Mouse (Mus musculus) hindbrain, postnatal 0 days (tissue): ENCODE results near the gene Dscam. TPM values are rescaled to one million over a fixed set of nuclear protein-coding genes. Genes with fewer than 3 reads are reported as not detected.
A peak's percentile ranks its signal among the peaks of the same experiment; 100 is the strongest.

Experiments used
- ATAC-seq: fragments of 200-750 bp; cut with Nextera tagmentation; 2 replicates; pipeline ENCODE4 v1.8.0; 2017; ENCODE audit warnings: mild to moderate bottlenecking, moderate TSS enrichment, moderate library complexity
- DNase-seq: peaks from one replicate; pipeline ENCODE4 v3.0.0-alpha.2; 2015; ENCODE audit warnings: low spot score
- H3K27ac ChIP-seq: fragments of 300-500 bp; sonication (generic); 2 replicates; pipeline ENCODE4 v1.5.1; 2014; ENCODE audit warnings: mild to moderate bottlenecking
- H3K27me3 ChIP-seq: fragments of 300-500 bp; sonication (generic); 2 replicates; pipeline ENCODE4 v1.6.1; 2014; ENCODE audit warnings: low read length, mixed read lengths; ENCODE audit not compliant: insufficient read depth
- H3K36me3 ChIP-seq: fragments of 300-500 bp; sonication (generic); 2 replicates; pipeline ENCODE4 v1.6.1; 2014; ENCODE audit warnings: low read length, mixed read lengths; ENCODE audit not compliant: insufficient read depth
- H3K4me1 ChIP-seq: fragments of 300-500 bp; sonication (generic); 2 replicates; pipeline ENCODE4 v1.6.1; 2014; ENCODE audit warnings: antibody characterized with exemption, low read length, mixed read lengths; ENCODE audit not compliant: insufficient read depth
- H3K4me2 ChIP-seq: fragments of 300-500 bp; sonication (generic); 2 replicates; pipeline ENCODE4 v1.6.1; 2014; ENCODE audit warnings: low read depth, mild to moderate bottlenecking, low read length, moderate library complexity, mixed read lengths
- H3K4me3 ChIP-seq: fragments of 300-500 bp; sonication (generic); 2 replicates; pipeline ENCODE4 v1.5.1; 2014; ENCODE audit warnings: low read length
- H3K9ac ChIP-seq: fragments of 300-500 bp; sonication (generic); replicated peaks from 2 replicates; pipeline ENCODE4 v1.6.1; 2014; ENCODE audit warnings: mild to moderate bottlenecking, low read length, moderate library complexity, mixed read lengths
- H3K9me3 ChIP-seq: fragments of 300-500 bp; sonication (generic); 2 replicates; pipeline ENCODE4 v1.6.1; 2016; ENCODE audit warnings: low read length, mixed read lengths
- CTCF ChIP-seq: IDR thresholded peaks from 2 replicates; pipeline ENCODE4 v1.5.1; 2016; ENCODE audit warnings: antibody characterized with exemption, control low read depth, low read depth
- WGBS: fragments of 180-500 bp; shearing (Covaris S2); extraction: QIAGEN DNeasy Blood & Tissue Kit; methylation state at CpG from one replicate; pipeline ENCODE4 v1.1.7; 2014; 5-methylcytosine and 5-hydroxymethylcytosine counted together
- polyA plus RNA-seq: library from polyadenylated mRNA; unstranded; fragments of >200 nt; fragmentation: Nextera tagmentation; extraction: Ambion mirVana; gene quantifications from 2 replicates; pipeline ENCODE4 v1.2.1, GENCODE M21; 2015
- total RNA-seq: library from RNA; depleted of rRNA; stranded (reverse); fragments of >200 nt; gene quantifications from 2 replicates; pipeline ENCODE4 v1.2.3, GENCODE M21; 2014

Gene Dscam
- total and polyA plus RNA-seq, 2 experiments from 2014 or later: 10.3 to 47.1 TPM

- 69% methylated on average over 4 of the region's 4 CpGs for WGBS
- ATAC-seq (no peak), DNase-seq (no peak)
- Histone ChIP-seq H3K27ac (no peak overlapping the region), H3K4me1 (no peaks in the 10 kb centered on the region), H3K9me3 (no peaks in the 10 kb centered on the region), H3K9ac (no peak overlapping the region), H3K27me3 (no peaks in the 10 kb centered on the region), H3K36me3 (no peaks in the 10 kb centered on the region), H3K4me3 (no peak overlapping the region), H3K4me2 (no peak overlapping the region)
- no peak for TF ChIP-seq CTCF
These were observed 103.7 kb downstream of the Dscam start for GRCm38 (mm10) chr16:97066856-97067255.

GRCm38 (mm10) chr16:97062207-97062606 lies 108.3 kb downstream of the Dscam start:
- no peak for TF ChIP-seq CTCF
- WGBS: 60% methylated on average over 3 of the region's 3 CpGs
- Histone ChIP-seq H3K4me3 (no peak overlapping the region), H3K27ac (no peak overlapping the region), H3K9ac (no peak overlapping the region), H3K4me1 (0 out of 2 replicates have a peak, but pooled peaks cover 3% of the 10 kb centered on the region), H3K4me2 (no peak overlapping the region), H3K36me3 (no peaks in the 10 kb centered on the region), H3K9me3 (no peaks in the 10 kb centered on the region), H3K27me3 (no peaks in the 10 kb centered on the region)
- DNase-seq (no peak), ATAC-seq (no peak)

- no peak overlapping the region for H3K4me2 ChIP-seq
- no peak overlapping the region for H3K4me3 ChIP-seq
- ATAC-seq (no peak), DNase-seq (no peak)
- H3K9me3 ChIP-seq: no peaks in the 10 kb centered on the region
- no peak overlapping the region for H3K9ac ChIP-seq
- H3K27ac ChIP-seq: no peak overlapping the region
- H3K4me1 ChIP-seq: 0 out of 2 replicates have a peak, but pooled peaks cover 3% of the 10 kb centered on the region
- H3K36me3 ChIP-seq: no peaks in the 10 kb centered on the region
- no peaks in the 10 kb centered on the region for H3K27me3 ChIP-seq
- 75% methylated on average over 7 of the region's 7 CpGs for WGBS
- TF ChIP-seq CTCF: no peak
These were observed 109.2 kb downstream of the Dscam start for GRCm38 (mm10) chr16:97061390-97061789.

- ATAC-seq (no peak), DNase-seq (no peak)
- no peak overlapping the region for H3K27ac ChIP-seq
- H3K9me3 ChIP-seq: no peaks in the 10 kb centered on the region
- no peak for TF ChIP-seq CTCF
- no peaks in the 10 kb centered on the region for H3K27me3 ChIP-seq
- 0 out of 2 replicates have a peak, but pooled peaks cover 3% of the 10 kb centered on the region for H3K4me1 ChIP-seq
- H3K36me3 ChIP-seq: no peaks in the 10 kb centered on the region
- H3K4me3 ChIP-seq: no peak overlapping the region
- H3K4me2 ChIP-seq: no peak overlapping the region
- H3K9ac ChIP-seq: no peak overlapping the region
These were observed 109.8 kb downstream of the Dscam start for GRCm38 (mm10) chr16:97060736-97061135.

- no peak for DNase-seq
- no peak overlapping the region for H3K4me3 ChIP-seq
- H3K4me1 ChIP-seq: 0 out of 2 replicates have a peak, but pooled peaks cover 3% of the 10 kb centered on the region
- no peak overlapping the region for H3K27ac ChIP-seq
- no peak for TF ChIP-seq CTCF
- H3K9ac ChIP-seq: no peak overlapping the region
- no peak for ATAC-seq
- no peaks in the 10 kb centered on the region for H3K27me3 ChIP-seq
- H3K4me2 ChIP-seq: no peak overlapping the region
- no peaks in the 10 kb centered on the region for H3K36me3 ChIP-seq
- no peaks in the 10 kb centered on the region for H3K9me3 ChIP-seq
- 67% methylated on average over 4 of the region's 4 CpGs for WGBS
These were observed 110.3 kb downstream of the Dscam start for GRCm38 (mm10) chr16:97060276-97060675.

- no peak for TF ChIP-seq CTCF
- Histone ChIP-seq H3K4me1 (no peaks in the 10 kb centered on the region), H3K36me3 (no peaks in the 10 kb centered on the region), H3K4me3 (no peak overlapping the region), H3K27ac (no peak overlapping the region), H3K9ac (no peak overlapping the region), H3K27me3 (no peaks in the 10 kb centered on the region), H3K4me2 (no peak overlapping the region), H3K9me3 (no peaks in the 10 kb centered on the region)
- 45% methylated on average over 4 of the region's 4 CpGs for WGBS
- ATAC-seq: peak; percentile 47
- peak; percentile 21 for DNase-seq
These were observed 135.3 kb downstream of the Dscam start for GRCm38 (mm10) chr16:97035271-97035670.

- ATAC-seq: no peak
- no peak overlapping the region for H3K4me3 ChIP-seq
- H3K4me2 ChIP-seq: no peak overlapping the region
- no peaks in the 10 kb centered on the region for H3K9me3 ChIP-seq
- WGBS: 86% methylated on average over 3 of the region's 3 CpGs
- no peak for DNase-seq
- H3K27ac ChIP-seq: no peak overlapping the region
- no peak for TF ChIP-seq CTCF
- no peaks in the 10 kb centered on the region for H3K4me1 ChIP-seq
- no peaks in the 10 kb centered on the region for H3K36me3 ChIP-seq
- H3K27me3 ChIP-seq: no peaks in the 10 kb centered on the region
- H3K9ac ChIP-seq: no peak overlapping the region
These were observed 137.0 kb downstream of the Dscam start for GRCm38 (mm10) chr16:97033540-97034058.
